Mouse (Mus musculus) stomach, embryonic 16.5 days (tissue): ENCODE data around the gene Acsm3. TPM values are rescaled to one million over a fixed set of nuclear protein-coding genes. Genes with fewer than 3 reads are reported as not detected.

Source experiments
- ATAC-seq: fragments of 200-750 bp; cut with Nextera tagmentation; 2 replicates; pipeline ENCODE4 v1.8.0; 2017; ENCODE audit warnings: moderate number of reproducible peaks, moderate TSS enrichment; ENCODE audit not compliant: insufficient read depth, low FRiP score
- H3K27ac ChIP-seq: fragments of 300-500 bp; sonication (generic); 2 replicates; pipeline ENCODE4 v1.5.1; 2014; ENCODE audit warnings: low read length
- H3K27me3 ChIP-seq: fragments of 300-500 bp; sonication (generic); 2 replicates; pipeline ENCODE4 v1.6.1; 2014; ENCODE audit warnings: low read length, control low read depth, mixed read lengths; ENCODE audit not compliant: control insufficient read depth, insufficient read depth
- H3K36me3 ChIP-seq: fragments of 300-500 bp; sonication (generic); 2 replicates; pipeline ENCODE4 v1.6.1; 2014; ENCODE audit warnings: low read length; ENCODE audit not compliant: control insufficient read depth, insufficient read depth
- H3K4me1 ChIP-seq: fragments of 300-500 bp; sonication (generic); 2 replicates; pipeline ENCODE4 v1.6.1; 2014; ENCODE audit warnings: low read length, control low read depth, mixed read lengths; ENCODE audit not compliant: control insufficient read depth, insufficient read depth
- H3K4me2 ChIP-seq: fragments of 300-500 bp; sonication (generic); 2 replicates; pipeline ENCODE4 v1.6.1; 2014; ENCODE audit warnings: low read depth, low read length, mixed read lengths
- H3K4me3 ChIP-seq: fragments of 300-500 bp; sonication (generic); replicated peaks from 2 replicates; pipeline ENCODE4 v1.5.1; 2014; ENCODE audit warnings: mild to moderate bottlenecking, low read length
- H3K9ac ChIP-seq: fragments of 300-500 bp; sonication (generic); 2 replicates; pipeline ENCODE4 v1.6.1; 2014; ENCODE audit warnings: low read length
- H3K9me3 ChIP-seq: fragments of 300-500 bp; sonication (generic); replicated peaks from 2 replicates; pipeline ENCODE4 v1.6.1; 2016; ENCODE audit warnings: low read length, control low read depth; ENCODE audit not compliant: control insufficient read depth
- WGBS: fragments of 180-500 bp; shearing (Covaris S2); extraction: QIAGEN DNeasy Blood & Tissue Kit; methylation state at CpG from one replicate; pipeline ENCODE4 v1.1.7; 2014; 5-methylcytosine and 5-hydroxymethylcytosine counted together
- polyA plus RNA-seq: library from polyadenylated mRNA; unstranded; fragments of >200 nt; fragmentation: Nextera tagmentation; extraction: Ambion mirVana; gene quantifications from 2 replicates; pipeline ENCODE4 v1.2.1, GENCODE M21; 2015

The Acsm3 gene
- polyA plus RNA-seq, 1 experiment from 2014 or later, result 13.3 TPM

GRCm38 (mm10) chr7:119745869-119746268 lies 14.9 kb upstream of the Acsm3 start:
- WGBS, result 51% methylated on average over 1 of the region's 1 CpGs
- no peaks in the 10 kb centered on the region for H3K27me3 ChIP-seq
- no peak overlapping the region for H3K4me2 ChIP-seq
- no peaks in the 10 kb centered on the region for H3K4me1 ChIP-seq
- no peak overlapping the region for H3K4me3 ChIP-seq
- no peaks in the 10 kb centered on the region for H3K36me3 ChIP-seq
- no peak overlapping the region for H3K9ac ChIP-seq
- no peaks in the 10 kb centered on the region for H3K9me3 ChIP-seq
- H3K27ac ChIP-seq, result no peak overlapping the region
- ATAC-seq, result no peak

GRCm38 (mm10) chr7:119748761-119749160 lies 12.0 kb upstream of the Acsm3 start:
- H3K4me1 ChIP-seq, result no peaks in the 10 kb centered on the region
- no peak overlapping the region for H3K4me3 ChIP-seq
- H3K36me3 ChIP-seq, result no peaks in the 10 kb centered on the region
- no peaks in the 10 kb centered on the region for H3K27me3 ChIP-seq
- H3K9ac ChIP-seq, result no peak overlapping the region
- no peak overlapping the region for H3K27ac ChIP-seq
- no peak for ATAC-seq
- 55% methylated on average over 2 of the region's 2 CpGs for WGBS
- no peaks in the 10 kb centered on the region for H3K9me3 ChIP-seq
- no peak overlapping the region for H3K4me2 ChIP-seq

GRCm38 (mm10) chr7:119749942-119750341 lies 10.8 kb upstream of the Acsm3 start:
- H3K27me3 ChIP-seq, result no peaks in the 10 kb centered on the region

DNA sequence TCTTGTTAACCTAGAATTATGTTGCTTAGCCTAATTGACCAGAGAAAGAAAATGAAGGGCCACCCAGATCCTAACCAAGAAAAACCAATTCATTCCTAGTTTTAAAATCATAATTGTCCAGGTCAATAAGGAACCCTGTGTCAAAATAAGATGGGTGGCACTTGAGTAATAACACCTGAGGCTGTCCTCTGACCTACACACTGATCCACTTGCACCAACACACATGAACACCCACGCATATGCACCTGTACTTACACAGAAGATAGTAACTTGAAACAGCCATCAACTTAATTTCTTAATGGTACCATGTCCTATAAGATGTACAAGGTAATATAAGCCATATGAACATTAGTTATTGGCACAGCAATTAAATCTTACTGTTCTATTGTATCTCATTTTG lies 7.0 kb upstream of the Acsm3 start:
- Histone ChIP-seq H3K9me3 (no peaks in the 10 kb centered on the region), H3K4me2 (no peak overlapping the region), H3K27ac (no peak overlapping the region), H3K4me3 (no peak overlapping the region), H3K36me3 (no peaks in the 10 kb centered on the region), H3K4me1 (no peaks in the 10 kb centered on the region), H3K9ac (no peak overlapping the region), H3K27me3 (no peaks in the 10 kb centered on the region)
- ATAC-seq, result no peak
- 91% methylated on average over 1 of the region's 1 CpGs for WGBS

More at GRCm38 (mm10) chr7:119749942-119750341, 10.8 kb upstream of the Acsm3 start:
- 51% methylated on average over 2 of the region's 2 CpGs for WGBS
- no peak overlapping the region for H3K9ac ChIP-seq
- H3K36me3 ChIP-seq, result no peaks in the 10 kb centered on the region
- H3K4me2 ChIP-seq, result no peak overlapping the region
- H3K4me3 ChIP-seq, result no peak overlapping the region
- H3K4me1 ChIP-seq, result no peaks in the 10 kb centered on the region
- ATAC-seq, result no peak
- no peak overlapping the region for H3K27ac ChIP-seq
- H3K9me3 ChIP-seq, result no peaks in the 10 kb centered on the region

GRCm38 (mm10) chr7:119762166-119762697 lies 1.5 kb downstream of the Acsm3 start:
- no peak overlapping the region for H3K4me2 ChIP-seq
- H3K27ac ChIP-seq, result peak overlapping the region; percentile 53; the same call in 1 of the 2 replicates
- WGBS, result 26% methylated on average over 4 of the region's 4 CpGs
- no peaks in the 10 kb centered on the region for H3K36me3 ChIP-seq
- H3K9ac ChIP-seq, result no peak overlapping the region
- no peaks in the 10 kb centered on the region for H3K27me3 ChIP-seq
- peak; percentile 76; the same call in 1 of the 2 replicates for ATAC-seq
- no peak overlapping the region for H3K4me3 ChIP-seq
- H3K4me1 ChIP-seq, result no peaks in the 10 kb centered on the region
- H3K9me3 ChIP-seq, result no peaks in the 10 kb centered on the region

- H3K9me3 ChIP-seq, result no peaks in the 10 kb centered on the region
- H3K4me1 ChIP-seq, result no peaks in the 10 kb centered on the region
- no peak overlapping the region for H3K27ac ChIP-seq
- H3K4me2 ChIP-seq, result no peak overlapping the region
- no peak overlapping the region for H3K4me3 ChIP-seq
- H3K36me3 ChIP-seq, result no peaks in the 10 kb centered on the region
- H3K27me3 ChIP-seq, result no peaks in the 10 kb centered on the region
- WGBS, result 81% methylated on average over 3 of the region's 3 CpGs
- no peak overlapping the region for H3K9ac ChIP-seq
- no peak for ATAC-seq
Measured at GRCm38 (mm10) chr7:119764377-119764776, 3.7 kb downstream of the Acsm3 start.

- ATAC-seq, result no peak
- 75% methylated on average over 6 of the region's 6 CpGs for WGBS
Measured at GRCm38 (mm10) chr7:119766996-119767395, 6.3 kb downstream of the Acsm3 start.

DNA sequence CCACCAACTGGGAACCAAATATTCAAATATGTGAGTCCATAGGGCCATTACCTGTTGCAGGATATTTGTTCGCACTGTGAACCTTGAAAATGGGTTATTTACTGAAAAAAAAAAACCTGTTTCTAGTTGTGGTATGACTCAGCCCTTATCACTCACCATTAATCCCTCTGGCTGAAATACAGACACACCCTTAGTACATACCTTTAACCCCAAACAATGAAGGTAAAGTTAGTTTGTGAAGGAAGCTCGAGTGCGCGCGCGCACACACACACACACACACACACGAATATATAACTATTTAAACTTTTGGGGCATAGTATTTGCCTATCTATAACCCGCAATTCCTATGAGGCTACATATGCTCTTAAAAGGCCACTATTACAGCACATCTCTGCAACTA lies 9.2 kb downstream of the Acsm3 start:
- Histone ChIP-seq H3K4me1 (no peaks in the 10 kb centered on the region), H3K4me2 (no peak overlapping the region), H3K9ac (no peak overlapping the region), H3K36me3 (no peaks in the 10 kb centered on the region), H3K27me3 (no peaks in the 10 kb centered on the region), H3K4me3 (no peak overlapping the region), H3K9me3 (no peaks in the 10 kb centered on the region), H3K27ac (0 out of 2 replicates have a peak overlapping the region, but pooled peaks have one; percentile 31)
- 55% methylated on average over 8 of the region's 8 CpGs for WGBS
- peak; percentile 82 for ATAC-seq

More at GRCm38 (mm10) chr7:119766996-119767395, 6.3 kb downstream of the Acsm3 start:
- Histone ChIP-seq H3K4me1 (no peaks in the 10 kb centered on the region), H3K4me3 (no peak overlapping the region), H3K36me3 (no peaks in the 10 kb centered on the region), H3K27ac (no peak overlapping the region), H3K27me3 (no peaks in the 10 kb centered on the region), H3K4me2 (no peak overlapping the region), H3K9ac (no peak overlapping the region), H3K9me3 (no peaks in the 10 kb centered on the region)

DNA sequence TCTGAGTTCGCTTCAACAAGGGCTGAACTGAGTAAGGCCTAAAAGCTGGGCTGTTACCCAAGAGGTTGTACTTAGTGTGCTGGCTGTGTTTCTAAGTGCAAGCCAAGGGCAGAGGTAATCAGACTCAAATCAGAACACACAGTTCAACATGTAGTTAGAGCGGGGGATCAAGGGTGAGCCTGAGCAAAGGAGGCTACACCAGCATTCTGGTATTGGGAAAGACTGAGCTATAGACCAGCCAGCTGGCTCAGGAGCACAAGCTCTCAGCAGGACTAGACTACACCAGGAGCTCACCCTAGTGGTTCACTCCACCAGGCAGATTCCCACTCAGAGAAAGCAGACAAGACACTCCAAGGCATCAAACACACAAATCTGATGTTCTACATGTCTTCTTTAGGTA lies 22.7 kb downstream of the Acsm3 start:
- Histone ChIP-seq H3K36me3 (peaks cover 8% of the 10 kb centered on the region), H3K9ac (no peak overlapping the region), H3K27me3 (no peaks in the 10 kb centered on the region), H3K4me3 (no peak overlapping the region), H3K27ac (no peak overlapping the region), H3K9me3 (no peaks in the 10 kb centered on the region), H3K4me1 (no peaks in the 10 kb centered on the region), H3K4me2 (no peak overlapping the region)
- 90% methylated on average over 2 of the region's 2 CpGs for WGBS
- no peak for ATAC-seq
